Mouse (Mus musculus) stomach, embryonic 15.5 days (tissue): ENCODE data around the gene Pnpla2. TPM values are rescaled to one million over a fixed set of nuclear protein-coding genes. Genes with fewer than 3 reads are reported as not detected.

Experiments
- ATAC-seq: fragments of 200-750 bp; cut with Nextera tagmentation; 2 replicates; pipeline ENCODE4 v1.8.0; 2017; ENCODE audit warnings: low read depth, moderate number of reproducible peaks, moderate TSS enrichment; ENCODE audit not compliant: insufficient read depth, low FRiP score
- H3K27ac ChIP-seq: fragments of 300-500 bp; sonication (generic); 2 replicates; pipeline ENCODE4 v1.5.1; 2015; ENCODE audit warnings: mild to moderate bottlenecking, inconsistent platforms
- H3K27me3 ChIP-seq: fragments of 300-500 bp; sonication (generic); replicated peaks from 2 replicates; pipeline ENCODE4 v1.6.1; 2015; ENCODE audit warnings: inconsistent platforms
- H3K36me3 ChIP-seq: fragments of 300-500 bp; sonication (generic); 2 replicates; pipeline ENCODE4 v1.6.1; 2015; ENCODE audit warnings: inconsistent platforms
- H3K4me1 ChIP-seq: fragments of 300-500 bp; sonication (generic); 2 replicates; pipeline ENCODE4 v1.6.1; 2015; ENCODE audit warnings: inconsistent platforms
- H3K4me2 ChIP-seq: fragments of 300-500 bp; sonication (generic); 2 replicates; pipeline ENCODE4 v1.6.1; 2015; ENCODE audit warnings: mild to moderate bottlenecking, inconsistent platforms
- H3K4me3 ChIP-seq: fragments of 300-500 bp; sonication (generic); replicated peaks from 2 replicates; pipeline ENCODE4 v1.5.1; 2015; ENCODE audit warnings: inconsistent platforms
- H3K9ac ChIP-seq: fragments of 300-500 bp; sonication (generic); 2 replicates; pipeline ENCODE4 v1.6.1; 2015; ENCODE audit warnings: inconsistent platforms
- H3K9me3 ChIP-seq: fragments of 300-500 bp; sonication (generic); 2 replicates; pipeline ENCODE4 v1.6.1; 2016; ENCODE audit warnings: inconsistent platforms
- WGBS: fragments of 180-500 bp; shearing (Covaris S2); methylation state at CpG from one replicate; pipeline ENCODE4 v1.1.7; 2015; 5-methylcytosine and 5-hydroxymethylcytosine counted together
- polyA plus RNA-seq: library from polyadenylated mRNA; unstranded; fragments of >200 nt; fragmentation: Nextera tagmentation; extraction: Ambion mirVana; gene quantifications from 2 replicates; pipeline ENCODE4 v1.2.1, GENCODE M21; 2015

Gene Pnpla2
- polyA plus RNA-seq, 1 experiment from 2014 or later: 33.5 TPM

- WGBS: 72% methylated on average over 15 of the region's 15 CpGs
- no peak overlapping the region for H3K27ac ChIP-seq
- H3K4me3 ChIP-seq: peak overlapping the region; percentile 51
- no peaks in the 10 kb centered on the region for H3K27me3 ChIP-seq
- H3K36me3 ChIP-seq: peaks cover 10% of the 10 kb centered on the region
- H3K9ac ChIP-seq: peak overlapping the region; percentile 50; the same call in 1 of the 2 replicates
- peak overlapping the region; percentile 93 for H3K4me2 ChIP-seq
- H3K9me3 ChIP-seq: no peaks in the 10 kb centered on the region
- ATAC-seq: no peak
- H3K4me1 ChIP-seq: peaks cover 58% of the 10 kb centered on the region
These were observed 21.2 kb upstream of the Pnpla2 start for GRCm38 (mm10) chr7:141433517-141434400.

DNA sequence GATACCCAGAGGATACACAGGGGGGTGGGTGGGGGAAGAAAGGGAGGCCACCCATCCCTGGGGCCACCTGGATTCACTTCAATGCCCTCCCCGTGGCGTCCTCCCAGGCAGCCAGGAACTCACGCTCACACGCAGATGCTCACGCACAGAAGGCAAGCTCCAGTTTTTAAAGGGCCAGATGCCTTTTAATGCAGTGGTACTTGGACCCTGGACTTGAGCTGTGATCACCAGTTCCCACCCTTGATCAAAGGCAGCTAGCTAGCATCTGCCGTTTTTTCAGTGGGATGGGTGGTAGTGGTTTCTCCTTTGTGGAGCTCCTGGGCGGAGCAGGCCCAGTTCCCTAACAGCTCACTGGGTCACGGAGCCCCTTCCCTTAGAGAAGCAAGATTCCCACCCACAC lies 20.5 kb upstream of the Pnpla2 start:
- Histone ChIP-seq H3K4me2 (peak overlapping the region; percentile 93), H3K27ac (peak overlapping the region; percentile 42), H3K4me1 (peaks cover 51% of the 10 kb centered on the region), H3K9me3 (no peaks in the 10 kb centered on the region), H3K4me3 (peak overlapping the region; percentile 51), H3K36me3 (peaks cover 16% of the 10 kb centered on the region), H3K27me3 (no peaks in the 10 kb centered on the region), H3K9ac (peak overlapping the region; percentile 50)
- no peak for ATAC-seq
- 16% methylated on average over 8 of the region's 8 CpGs for WGBS

GRCm38 (mm10) chr7:141435129-141435855 lies 19.7 kb upstream of the Pnpla2 start:
- H3K27ac ChIP-seq: peak overlapping the region; percentile 42
- ATAC-seq: peak; percentile 32; the same call in 1 of the 2 replicates
- H3K9me3 ChIP-seq: no peaks in the 10 kb centered on the region
- peak overlapping the region; percentile 51 for H3K4me3 ChIP-seq
- H3K36me3 ChIP-seq: peaks cover 22% of the 10 kb centered on the region
- 0 out of 2 replicates have a peak overlapping the region, but pooled peaks have one; percentile 50 for H3K9ac ChIP-seq
- H3K4me2 ChIP-seq: peak overlapping the region; percentile 93
- peaks cover 43% of the 10 kb centered on the region for H3K4me1 ChIP-seq
- H3K27me3 ChIP-seq: no peaks in the 10 kb centered on the region
- 5% methylated on average over 17 of the region's 17 CpGs for WGBS

- Histone ChIP-seq H3K36me3 (peaks cover 20% of the 10 kb centered on the region), H3K4me2 (peak overlapping the region; percentile 93), H3K27ac (0 out of 2 replicates have a peak overlapping the region, but pooled peaks have one; percentile 35), H3K4me3 (no peak overlapping the region), H3K9ac (no peak overlapping the region), H3K27me3 (no peaks in the 10 kb centered on the region), H3K4me1 (peaks cover 47% of the 10 kb centered on the region), H3K9me3 (no peaks in the 10 kb centered on the region)
- 80% methylated on average over 9 of the region's 9 CpGs for WGBS
- no peak for ATAC-seq
These were observed 19.0 kb upstream of the Pnpla2 start for GRCm38 (mm10) chr7:141435856-141436522.

DNA sequence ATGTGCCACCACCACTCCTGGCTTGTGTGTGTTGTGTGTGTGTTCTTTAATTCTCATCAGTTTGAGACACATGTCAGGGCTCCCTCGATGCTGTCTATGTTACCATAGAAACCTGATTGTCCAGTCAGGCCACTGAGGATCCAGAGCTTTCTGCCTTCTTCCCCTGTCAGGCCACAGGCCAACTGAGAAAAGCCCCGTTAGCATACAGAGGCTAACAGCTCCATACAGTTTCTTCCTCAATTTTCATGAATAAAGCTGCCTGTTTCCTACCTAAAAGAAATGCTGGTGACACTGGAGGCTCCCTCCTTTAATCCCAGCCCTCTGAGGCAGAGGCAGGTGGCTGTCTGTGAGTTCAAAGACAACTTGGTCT lies 18.5 kb upstream of the Pnpla2 start:
- ATAC-seq: no peak
- no peak overlapping the region for H3K27ac ChIP-seq

GRCm38 (mm10) chr7:141437178-141438120 lies 17.5 kb upstream of the Pnpla2 start, which contains the start of gene Slc25a22:
Slc25a22 (minus strand) TSS chr7:141437892.
- 7% methylated on average over 53 of the region's 53 CpGs for WGBS

More for the DNA sequence above, 18.5 kb upstream of the Pnpla2 start:
- Histone ChIP-seq H3K4me1 (peaks cover 48% of the 10 kb centered on the region), H3K4me2 (peak overlapping the region; percentile 86), H3K4me3 (peak overlapping the region; percentile 64), H3K27me3 (no peaks in the 10 kb centered on the region), H3K36me3 (peaks cover 19% of the 10 kb centered on the region), H3K9ac (no peak overlapping the region), H3K9me3 (no peaks in the 10 kb centered on the region)
- 63% methylated on average over 2 of the region's 2 CpGs for WGBS

DNA sequence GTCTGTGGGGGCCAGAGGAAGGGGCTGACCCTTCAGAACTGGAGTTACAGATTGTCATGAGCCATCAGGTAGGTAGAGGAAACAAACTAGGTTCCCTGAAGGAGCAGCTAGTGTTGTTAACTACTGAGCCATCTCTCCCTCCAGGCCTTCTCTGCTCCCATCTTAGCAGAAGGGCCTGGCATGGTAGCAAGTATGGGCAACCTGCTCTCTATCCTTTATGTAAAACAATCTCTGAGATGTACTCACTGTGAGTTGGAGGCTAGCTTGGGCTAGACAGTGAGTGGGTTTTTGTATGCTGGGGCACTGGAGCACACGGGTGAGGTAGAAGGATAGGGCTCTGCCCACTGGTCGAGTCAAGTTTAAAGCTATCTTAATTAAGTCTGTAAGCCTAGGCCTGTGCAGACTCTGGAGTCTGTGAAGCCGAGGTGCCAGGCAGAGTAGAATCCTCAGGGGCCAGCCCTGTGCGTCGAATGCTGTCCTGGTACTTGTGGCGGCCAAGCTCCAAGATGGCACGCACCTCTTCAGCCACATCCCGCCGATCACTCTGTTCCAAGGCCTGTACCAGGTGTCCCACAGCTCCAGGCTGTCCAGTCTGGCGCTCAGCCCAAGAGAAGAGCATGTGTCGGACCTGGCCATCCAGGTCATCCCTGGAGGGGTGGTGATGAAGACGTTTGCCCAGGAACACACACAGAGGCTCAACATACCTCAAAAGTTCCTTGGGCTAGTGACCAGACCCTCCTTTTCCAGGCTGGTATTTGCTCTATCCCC lies 16.6 kb upstream of the Pnpla2 start:
- 90% methylated on average over 12 of the region's 12 CpGs for WGBS
- H3K9me3 ChIP-seq: no peaks in the 10 kb centered on the region
- H3K9ac ChIP-seq: no peak overlapping the region
- H3K27ac ChIP-seq: no peak overlapping the region
- H3K27me3 ChIP-seq: no peaks in the 10 kb centered on the region
- peaks cover 18% of the 10 kb centered on the region for H3K36me3 ChIP-seq
- no peak overlapping the region for H3K4me2 ChIP-seq
- ATAC-seq: no peak
- no peak overlapping the region for H3K4me3 ChIP-seq
- peaks cover 63% of the 10 kb centered on the region for H3K4me1 ChIP-seq

More at GRCm38 (mm10) chr7:141437178-141438120, 17.5 kb upstream of the Pnpla2 start, which contains the start of gene Slc25a22:
- peak within 1 kb of the TSS; percentile 3; the same call in 1 of the 2 replicates for H3K27ac ChIP-seq
- H3K9me3 ChIP-seq: no peaks in the 10 kb centered on the region
- H3K4me1 ChIP-seq: peaks cover 58% of the 10 kb centered on the region
- H3K36me3 ChIP-seq: peaks cover 18% of the 10 kb centered on the region
- no peaks in the 10 kb centered on the region for H3K27me3 ChIP-seq
- H3K4me2 ChIP-seq: peak within 1 kb of the TSS; percentile 86
- H3K4me3 ChIP-seq: peak within 1 kb of the TSS; percentile 64
- H3K9ac ChIP-seq: peak within 1 kb of the TSS; percentile 77
- ATAC-seq: peak; percentile 76

DNA sequence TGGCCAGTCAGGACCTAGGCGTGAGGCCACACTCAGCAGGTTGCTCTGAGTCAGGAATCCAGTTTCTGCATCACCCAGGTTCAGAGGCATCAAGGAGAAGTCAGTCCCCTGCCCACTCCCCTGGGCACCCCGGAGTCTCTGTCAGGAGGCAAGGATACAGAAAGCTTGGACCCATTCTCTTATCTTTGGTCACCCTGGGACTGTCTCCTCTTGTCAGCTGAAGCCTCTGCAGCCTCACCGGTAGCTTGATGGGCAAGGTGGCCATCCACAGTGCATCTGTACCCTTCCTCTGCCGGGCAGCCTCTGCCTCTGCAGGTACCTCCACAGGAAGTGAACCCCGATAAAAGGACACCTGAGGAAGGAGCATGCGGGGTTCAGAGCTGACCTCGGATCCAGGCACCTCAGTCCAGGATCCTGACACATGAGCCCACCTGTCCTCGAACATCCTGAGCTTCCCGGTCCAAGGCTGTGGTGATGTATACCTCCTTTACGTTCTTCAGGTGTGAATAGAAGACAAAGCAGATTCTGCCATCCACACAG lies 15.8 kb upstream of the Pnpla2 start:
- no peak overlapping the region for H3K4me3 ChIP-seq
- H3K27me3 ChIP-seq: no peaks in the 10 kb centered on the region
- 93% methylated on average over 10 of the region's 10 CpGs for WGBS
- H3K36me3 ChIP-seq: peaks cover 18% of the 10 kb centered on the region
- ATAC-seq: no peak
- H3K9ac ChIP-seq: no peak overlapping the region
- no peak overlapping the region for H3K27ac ChIP-seq
- H3K4me2 ChIP-seq: no peak overlapping the region
- no peaks in the 10 kb centered on the region for H3K9me3 ChIP-seq
- peaks cover 59% of the 10 kb centered on the region for H3K4me1 ChIP-seq

DNA sequence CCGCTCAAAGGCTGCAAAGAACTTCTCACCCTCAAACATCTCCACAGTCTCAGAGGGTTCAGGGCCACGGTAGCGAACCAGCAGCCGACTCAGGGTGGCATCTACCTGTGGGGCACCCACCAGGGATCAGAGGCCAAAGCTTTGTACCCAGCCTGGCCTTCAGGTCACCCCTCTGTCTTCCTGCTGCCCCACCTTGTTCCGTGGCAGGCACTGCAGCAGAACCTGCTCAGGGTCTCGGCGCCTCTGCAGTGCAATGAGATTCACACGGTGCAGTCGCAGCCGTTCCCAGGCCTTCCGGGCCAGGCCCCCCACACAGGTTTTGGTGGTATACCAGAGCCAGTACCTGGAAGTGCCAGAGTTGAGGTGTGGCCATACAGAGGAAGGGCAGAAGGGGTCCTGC lies 15.2 kb upstream of the Pnpla2 start:
- Histone ChIP-seq H3K4me2 (no peak overlapping the region), H3K27me3 (no peaks in the 10 kb centered on the region), H3K27ac (no peak overlapping the region), H3K9ac (no peak overlapping the region), H3K36me3 (peaks cover 18% of the 10 kb centered on the region), H3K4me1 (peaks cover 53% of the 10 kb centered on the region), H3K4me3 (no peak overlapping the region), H3K9me3 (no peaks in the 10 kb centered on the region)
- no peak for ATAC-seq
- WGBS: 94% methylated on average over 11 of the region's 11 CpGs

GRCm38 (mm10) chr7:141440613-141441012 lies 14.4 kb upstream of the Pnpla2 start:
- Histone ChIP-seq H3K4me3 (no peak overlapping the region), H3K27me3 (no peaks in the 10 kb centered on the region), H3K9me3 (no peaks in the 10 kb centered on the region), H3K4me2 (no peak overlapping the region), H3K27ac (no peak overlapping the region), H3K4me1 (peaks cover 46% of the 10 kb centered on the region), H3K36me3 (peaks cover 18% of the 10 kb centered on the region), H3K9ac (no peak overlapping the region)
- ATAC-seq: no peak
- WGBS: 23% methylated on average over 6 of the region's 6 CpGs
